Mouse (Mus musculus): ENCODE measurements around the gene Wsb1. TPM values are rescaled to one million over a fixed set of nuclear protein-coding genes. Genes with fewer than 3 reads are reported as not detected.
A peak's percentile ranks its signal among the peaks of the same experiment; 100 is the strongest.

Gene Wsb1
- total RNA-seq, 2 experiments from 2014 or later, result 103 to 134 TPM

DNA sequence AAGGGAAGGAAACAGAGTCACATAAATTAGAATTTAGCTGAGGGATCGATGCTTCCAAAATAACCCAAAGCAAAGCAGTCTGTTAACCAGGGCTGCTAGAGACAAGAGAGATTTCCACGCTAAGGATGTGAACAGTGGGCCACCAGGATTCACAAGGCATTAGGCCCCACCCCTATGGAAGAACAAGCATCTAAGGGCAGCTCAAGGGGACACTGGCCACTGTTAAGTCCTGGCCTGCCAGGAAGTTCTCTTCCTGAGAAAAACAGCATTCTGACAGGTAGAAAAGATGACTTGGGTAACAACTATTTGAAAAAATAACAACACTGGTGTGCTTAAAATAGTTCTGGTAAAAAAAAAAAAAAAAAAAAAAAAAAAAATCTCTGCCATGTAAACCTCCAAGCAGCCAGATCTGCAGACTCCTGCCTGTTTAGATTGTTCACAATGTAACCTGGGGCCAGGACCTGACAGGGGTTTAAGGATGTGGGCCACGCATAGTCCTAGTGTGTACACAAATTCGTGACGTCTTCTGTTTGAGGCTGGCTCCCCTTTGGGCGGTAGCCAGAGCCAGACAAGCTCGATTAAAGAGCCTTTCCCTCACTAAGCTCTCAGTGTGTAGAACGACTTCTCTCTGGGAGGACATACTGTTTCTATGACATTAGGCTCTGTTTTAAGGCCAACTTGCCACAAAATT lies 35.4 kb downstream of the Wsb1 start:
- DNase-seq (ENCODE audit: low spot score in 2 of 2), result no peak

DNA sequence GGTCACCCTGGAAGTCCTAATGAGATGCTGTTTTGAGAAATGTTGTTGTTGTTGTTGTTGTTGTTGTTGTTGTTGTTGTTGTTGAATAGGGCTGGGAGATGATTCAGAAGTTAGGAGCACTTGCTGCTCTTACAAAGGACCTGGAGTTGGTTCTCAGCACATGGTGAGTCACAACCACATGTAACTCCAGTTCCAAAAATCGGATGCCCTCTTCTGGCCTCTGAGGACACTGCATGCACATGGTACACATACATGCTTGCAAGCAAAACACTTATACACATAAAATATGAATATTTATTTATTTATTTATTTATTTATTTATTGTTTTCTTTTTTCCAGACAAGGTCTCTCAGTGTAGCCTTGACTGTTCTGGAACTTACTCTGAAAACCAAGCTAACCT lies 36.4 kb downstream of the Wsb1 start:
- DNase-seq (ENCODE audit: low spot score in 2 of 2), result no peak

DNA sequence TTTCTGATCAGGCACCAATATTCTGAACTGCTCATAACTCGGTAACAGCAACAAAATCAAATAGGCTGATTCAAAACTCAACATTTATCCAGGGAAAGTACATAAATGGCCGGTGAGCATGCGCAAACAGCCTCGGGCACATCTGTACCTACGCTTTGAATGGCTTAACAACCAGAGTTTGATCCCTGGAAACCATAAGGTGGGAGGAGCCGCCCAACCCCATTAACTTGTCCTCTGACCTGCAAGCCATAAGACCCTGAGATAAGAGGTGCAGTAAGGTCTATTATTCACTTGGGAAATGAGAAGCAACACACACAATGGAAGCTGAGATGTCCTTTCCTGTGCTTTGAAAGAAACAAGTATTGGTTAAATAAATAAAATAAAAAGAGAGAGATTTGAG lies 37.3 kb downstream of the Wsb1 start:
- DNase-seq (ENCODE audit: low spot score in 2 of 2), result no peak

DNA sequence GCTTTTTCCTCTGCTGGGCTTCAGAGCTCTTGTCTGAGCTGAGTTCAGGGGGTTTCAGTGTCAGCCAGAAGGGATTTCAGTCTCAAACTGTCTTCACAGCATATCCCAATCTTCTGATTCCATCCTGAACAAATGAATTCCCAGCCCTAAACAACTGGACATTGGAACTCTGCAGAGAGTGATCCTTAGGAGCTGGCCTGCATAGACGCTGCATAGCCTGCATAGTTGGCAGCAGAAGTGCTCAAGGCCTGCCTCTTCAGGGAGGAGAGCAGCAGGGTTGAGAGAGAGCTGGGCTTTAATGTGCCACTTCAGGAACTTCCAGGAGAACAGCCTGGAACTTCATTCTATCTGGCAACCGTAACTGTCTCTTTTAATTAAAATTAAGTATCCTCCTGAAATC lies 38.9 kb downstream of the Wsb1 start:
- no peak for DNase-seq (ENCODE audit: low spot score in 2 of 2)

DNA sequence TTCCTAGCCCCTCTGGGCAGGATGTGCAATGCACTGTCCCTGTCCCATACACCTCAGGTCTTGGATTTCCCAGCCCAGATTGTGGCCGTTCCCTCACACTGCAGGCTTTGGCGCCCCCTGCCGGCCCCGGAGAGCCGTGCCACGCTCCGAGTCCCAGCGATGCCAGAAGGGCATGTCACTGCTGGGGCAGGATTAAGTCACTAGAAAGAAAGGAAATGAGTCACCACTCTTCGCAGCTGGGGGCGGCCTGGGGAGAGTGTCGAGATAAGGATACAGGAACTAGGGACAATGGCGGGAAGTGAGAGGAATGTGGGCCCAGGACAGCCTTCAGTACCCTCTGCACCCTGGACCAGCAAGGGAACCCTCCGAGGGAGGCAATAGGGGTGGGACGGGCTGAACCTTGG lies 40.5 kb downstream of the Wsb1 start:
- peak; percentile 92 to 95 for DNase-seq (ENCODE audit: low spot score in 2 of 2)

DNA sequence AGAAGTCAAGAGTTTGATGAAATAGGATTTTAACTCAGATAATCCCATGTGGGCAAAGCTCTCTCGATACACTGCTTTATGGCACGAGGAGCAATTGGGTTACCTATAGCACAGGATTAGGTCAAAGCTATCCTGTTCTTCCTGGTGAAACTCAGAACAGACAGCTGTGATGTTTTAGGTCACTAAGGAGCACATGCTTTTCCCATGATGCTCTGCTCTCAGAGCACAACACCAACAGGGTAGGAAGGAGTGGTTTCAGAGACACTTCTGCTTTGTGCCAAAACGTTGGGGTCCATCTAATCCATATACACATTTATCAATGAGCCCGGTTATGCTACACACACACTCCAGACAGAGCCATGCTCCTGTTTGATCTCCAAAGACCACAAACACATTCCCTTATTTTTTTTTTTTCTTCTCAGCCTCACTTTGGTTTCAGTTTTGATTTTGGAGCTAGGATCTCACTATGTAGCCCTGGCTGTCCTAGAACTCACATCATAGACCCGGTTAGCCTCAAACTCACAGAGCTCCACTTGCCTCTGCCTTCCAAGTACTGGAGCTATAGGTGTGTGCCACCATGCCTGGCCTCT lies 44.5 kb downstream of the Wsb1 start:
- no peak for DNase-seq (ENCODE audit: low spot score in 2 of 2)

DNA sequence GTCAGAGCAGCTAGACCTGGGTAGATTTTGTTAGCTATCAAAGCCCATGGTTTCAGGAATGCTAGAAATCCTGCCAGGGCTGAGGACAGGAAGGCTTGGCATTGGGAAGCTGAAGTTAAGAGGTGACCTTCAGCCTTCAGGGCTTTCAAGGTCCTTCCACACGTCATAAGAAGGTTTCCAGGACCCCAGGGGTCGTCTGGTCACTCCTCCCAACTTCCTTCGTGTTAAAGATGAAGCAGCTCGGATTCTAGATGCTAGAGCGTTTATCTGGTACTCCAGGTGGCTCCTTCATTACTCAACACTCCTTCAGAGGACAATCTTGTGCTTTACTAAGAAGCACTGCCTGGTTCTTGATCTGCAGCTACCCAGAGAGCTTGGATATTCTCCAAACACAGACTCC lies 45.4 kb downstream of the Wsb1 start:
- DNase-seq (ENCODE audit: low spot score in 2 of 2), result no peak

DNA sequence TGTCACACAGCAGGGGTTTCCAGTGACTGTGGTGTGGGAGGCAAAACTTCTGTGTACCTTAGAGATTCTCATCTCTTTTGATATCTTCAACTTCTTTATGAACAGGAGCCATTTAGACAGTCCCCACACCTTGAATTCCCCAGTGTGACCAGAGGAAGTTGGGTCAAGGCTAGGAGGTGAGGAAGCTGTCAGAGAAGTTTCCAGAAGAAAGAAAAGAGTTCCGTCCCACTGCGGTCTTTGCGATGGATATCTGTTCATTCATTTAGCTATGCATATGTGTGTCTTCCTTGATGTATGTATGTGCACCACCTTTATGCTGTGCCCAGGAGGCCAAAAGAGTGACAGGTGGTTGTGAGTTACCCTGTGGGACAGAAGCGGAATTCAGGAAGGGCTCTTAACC lies 46.0 kb downstream of the Wsb1 start:
- no peak for DNase-seq (ENCODE audit: low spot score in 2 of 2)

DNA sequence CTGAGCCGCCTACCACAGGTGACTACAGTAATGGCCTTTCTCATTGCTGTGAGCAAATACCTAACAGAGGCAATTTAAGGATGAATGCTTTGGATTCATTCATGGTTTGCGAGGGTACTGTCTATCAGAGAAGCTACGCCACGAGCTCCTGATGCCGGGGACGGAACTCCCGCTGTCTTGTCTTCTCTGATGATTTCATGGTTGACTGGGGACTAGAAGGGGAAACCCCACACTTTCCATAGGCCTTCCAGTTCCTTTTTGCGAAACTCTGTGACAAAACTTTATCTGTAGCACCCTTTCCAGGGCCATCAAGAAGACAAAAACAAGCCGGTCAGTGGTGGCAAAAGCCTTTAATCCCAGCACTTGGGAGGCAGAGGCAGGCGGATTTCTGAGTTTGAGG lies 46.8 kb downstream of the Wsb1 start:
- DNase-seq (ENCODE audit: low spot score in 2 of 2), result no peak

DNA sequence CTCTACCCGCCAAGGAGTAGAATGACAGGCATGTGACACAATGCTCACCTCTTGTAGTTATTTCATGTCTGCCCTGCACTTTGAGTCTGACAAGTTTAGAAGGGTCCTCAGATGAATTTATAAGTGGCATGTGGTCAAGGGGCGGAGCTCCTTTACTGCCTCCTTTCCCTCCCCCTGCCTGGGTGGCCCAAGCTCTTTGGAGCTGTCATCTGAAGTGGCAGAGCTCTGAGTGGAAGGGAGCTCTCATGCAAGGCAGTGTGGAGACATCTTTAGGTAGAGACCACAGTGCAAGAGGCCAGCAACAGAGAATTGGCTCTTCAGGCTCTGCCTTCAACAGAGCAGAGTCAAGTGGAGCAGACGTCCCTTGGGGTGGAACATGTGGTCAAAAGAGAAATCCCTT lies 50.0 kb downstream of the Wsb1 start:
- DNase-seq (ENCODE audit: low spot score in 2 of 2), result no peak

DNA sequence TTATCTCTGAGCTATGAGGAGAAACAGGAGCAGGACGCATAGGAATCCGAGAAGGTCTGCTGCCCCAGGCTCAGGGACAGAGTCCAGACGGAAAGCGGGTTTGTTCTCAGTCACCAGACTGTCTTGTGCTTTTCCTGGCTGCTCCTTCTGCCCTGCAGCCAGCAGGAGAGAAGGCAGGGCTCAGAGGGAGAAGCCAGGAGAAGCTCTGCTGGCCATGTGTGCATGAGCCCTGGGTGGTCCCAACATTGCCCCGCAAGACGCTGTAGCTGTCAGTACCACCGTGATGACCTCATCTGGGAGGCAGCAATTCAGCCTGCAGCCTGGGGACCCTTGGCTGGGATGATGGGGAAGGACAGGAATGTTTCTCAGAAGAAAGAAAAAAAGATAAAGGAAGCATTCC lies 54.0 kb downstream of the Wsb1 start:
- DNase-seq (ENCODE audit: low spot score in 2 of 2), result no peak

DNA sequence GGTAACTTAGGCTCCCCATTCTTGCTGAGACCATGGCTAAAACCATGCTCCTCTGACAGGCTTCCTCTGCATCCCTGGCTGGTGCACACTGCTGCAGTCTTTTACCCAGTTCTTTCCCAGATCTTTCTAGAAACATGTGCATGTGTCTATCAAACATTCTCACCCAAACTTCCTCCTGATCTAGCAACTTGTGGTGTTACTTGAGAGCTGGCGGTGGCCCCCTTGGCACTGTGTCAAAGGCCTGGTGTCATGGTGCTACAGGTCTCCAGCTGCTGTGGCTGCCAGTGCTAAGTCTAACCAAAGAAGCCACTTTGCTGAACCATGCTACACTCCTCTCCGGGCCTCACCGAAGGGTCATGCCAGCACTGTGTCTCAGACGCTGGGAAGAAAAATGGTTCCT lies 55.9 kb downstream of the Wsb1 start:
- DNase-seq (ENCODE audit: low spot score in 2 of 2), result no peak

DNA sequence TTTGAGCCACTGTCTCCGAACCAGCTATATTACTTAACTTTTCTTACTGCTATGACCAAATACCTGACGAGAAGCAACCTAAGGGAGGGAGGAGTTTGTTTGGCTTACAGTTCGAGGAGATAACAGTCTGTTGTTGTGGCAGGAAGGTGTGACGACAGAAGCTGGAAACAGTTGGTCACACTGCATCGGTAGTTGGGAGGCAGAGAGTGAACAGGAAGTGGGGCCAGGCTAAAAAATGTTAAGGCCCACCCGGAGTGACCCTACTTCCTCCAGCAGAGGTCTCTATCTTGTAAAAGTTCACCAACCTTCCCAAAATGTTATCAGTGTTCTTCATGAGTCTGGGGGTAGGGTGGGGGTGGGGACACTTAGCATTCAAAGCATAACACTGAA lies 56.6 kb downstream of the Wsb1 start:
- no peak for DNase-seq (ENCODE audit: low spot score in 2 of 2)

DNA sequence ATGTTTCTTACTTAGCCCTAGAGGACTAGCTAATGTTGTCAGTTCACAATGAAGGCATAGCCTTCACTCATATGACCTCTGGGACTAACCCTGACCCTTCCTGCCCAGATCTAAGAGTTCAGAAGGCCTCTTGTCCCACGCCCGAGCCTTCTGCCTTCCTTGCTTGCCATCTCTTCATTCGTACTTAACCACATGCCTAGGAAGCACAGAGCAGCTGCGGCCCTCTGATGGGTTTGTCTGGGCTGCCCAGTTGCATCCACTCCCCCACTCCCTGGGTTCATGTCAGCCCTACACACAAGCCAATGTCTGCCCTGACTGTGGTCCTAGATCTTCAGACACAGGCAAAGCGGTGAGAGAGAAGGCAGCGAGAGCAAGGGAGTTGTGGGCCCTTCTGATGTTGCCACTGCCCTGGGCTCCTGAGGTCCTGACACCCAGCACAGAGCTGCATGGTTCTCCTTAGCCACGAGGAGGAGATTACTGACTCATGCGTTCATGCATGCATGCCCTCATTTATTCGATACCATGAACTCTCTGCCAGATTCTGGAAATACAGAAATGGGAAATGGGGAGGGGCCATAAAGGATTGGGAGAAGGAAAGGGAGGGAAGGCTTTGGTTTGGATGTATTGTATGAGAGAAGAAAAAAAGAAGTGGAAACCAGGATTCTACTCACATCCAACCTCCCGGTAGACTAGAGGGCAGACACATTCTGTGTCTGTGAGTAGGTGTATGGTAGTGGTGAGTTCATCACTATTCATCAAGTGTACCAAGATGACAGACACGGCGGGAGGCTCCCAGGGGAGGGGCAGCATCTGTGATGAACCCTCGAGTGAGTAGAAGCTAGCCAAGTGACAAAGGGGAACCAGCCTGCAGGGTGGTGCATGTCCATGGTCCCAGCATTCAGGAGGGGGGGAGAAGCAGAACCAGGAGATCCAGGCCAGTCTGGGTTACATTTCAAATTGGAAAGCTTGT lies 57.3 kb downstream of the Wsb1 start:
- DNase-seq (ENCODE audit: low spot score in 2 of 2), result no peak

DNA sequence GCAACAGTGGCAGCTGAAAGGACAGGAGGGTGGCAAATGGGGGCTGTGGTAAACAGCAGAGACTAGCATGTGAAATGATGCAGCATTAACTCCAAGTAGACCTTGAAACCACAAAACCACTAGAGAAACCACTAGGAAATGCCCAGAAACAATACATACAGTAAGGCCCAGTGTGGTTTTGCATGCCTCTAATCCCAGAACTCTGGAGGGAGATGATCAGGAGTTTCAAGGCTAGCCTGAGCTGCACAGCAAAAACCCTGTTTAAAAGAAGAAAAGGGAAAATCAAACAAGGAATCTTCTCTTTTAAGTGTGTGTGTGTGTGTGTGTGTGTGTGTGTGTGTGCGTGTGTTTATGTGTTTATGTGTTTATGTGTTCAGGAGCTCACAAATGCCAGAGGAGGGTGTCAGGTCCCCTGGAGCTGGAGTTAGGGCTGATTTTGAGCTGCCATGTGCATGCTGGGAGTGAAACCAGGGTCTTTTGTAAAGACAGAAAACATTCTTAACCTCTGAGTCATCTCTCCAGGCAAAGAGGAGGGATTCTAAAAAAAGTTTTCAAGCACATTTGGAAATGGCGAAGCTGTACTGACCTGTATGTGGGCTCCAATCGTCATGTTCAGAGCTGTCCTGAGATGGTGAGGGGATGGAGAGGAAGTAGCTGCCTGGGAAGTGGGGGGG lies 58.1 kb downstream of the Wsb1 start:
- no peak for DNase-seq (ENCODE audit: low spot score in 2 of 2)

DNA sequence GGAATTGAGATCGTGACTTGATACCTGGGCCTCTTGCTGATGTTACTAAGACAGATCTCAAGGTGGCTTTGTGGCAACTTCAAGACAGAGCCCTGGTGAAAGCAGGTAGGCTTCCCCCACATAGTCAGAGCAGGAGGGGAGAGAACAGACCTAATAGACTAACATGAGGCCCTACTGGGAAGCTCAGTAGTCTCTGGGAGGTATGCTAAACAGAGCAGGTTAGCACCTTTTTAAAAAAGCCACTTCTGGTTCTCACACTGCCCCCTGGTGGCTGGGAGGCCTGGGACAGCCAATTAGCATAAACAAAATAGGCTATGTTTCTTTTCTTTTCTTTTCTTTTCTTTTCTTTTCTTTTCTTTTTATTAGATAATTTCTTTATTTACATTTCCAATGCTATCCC lies 62.3 kb downstream of the Wsb1 start:
- DNase-seq (ENCODE audit: low spot score in 2 of 2), result no peak

DNA sequence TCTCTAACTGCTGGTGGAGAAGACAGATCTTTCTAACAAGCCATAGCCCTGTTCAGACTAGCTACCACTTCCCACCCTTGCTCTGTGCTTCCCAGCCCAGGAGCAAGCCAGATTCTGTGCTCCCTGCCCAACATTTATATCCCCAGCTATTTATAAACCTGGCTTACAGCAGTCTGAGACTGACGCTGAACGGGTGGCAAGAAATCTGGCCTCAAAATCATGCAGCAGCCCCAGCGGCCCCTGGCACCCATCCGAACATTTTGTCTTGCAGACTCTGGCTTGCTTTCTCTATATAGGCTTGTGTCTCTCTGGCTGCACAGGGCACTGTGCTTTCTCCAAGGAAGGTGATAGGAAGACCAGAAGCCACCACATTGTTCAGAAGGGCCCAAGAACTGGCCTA lies 63.3 kb downstream of the Wsb1 start:
- DNase-seq (ENCODE audit: low spot score in 2 of 2), result no peak

DNA sequence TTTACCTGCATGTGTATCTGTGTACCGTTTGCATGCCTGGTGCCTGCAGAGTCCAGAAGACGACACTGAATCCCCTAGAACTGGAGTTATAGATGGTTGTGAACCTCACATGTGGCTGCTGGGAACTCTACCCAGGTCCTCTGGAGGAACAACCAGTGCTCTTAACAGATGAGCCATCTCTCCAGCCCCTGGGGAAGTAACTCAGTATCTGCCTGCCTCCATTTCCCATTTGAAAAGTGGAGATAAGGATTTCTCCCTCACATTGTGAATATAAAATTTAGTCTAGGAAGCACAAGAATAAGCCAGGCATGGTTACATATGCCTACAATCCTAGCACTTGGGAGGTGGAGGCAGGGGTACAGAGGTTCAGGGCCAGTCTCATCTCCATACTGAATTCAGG lies 64.2 kb downstream of the Wsb1 start:
- DNase-seq (ENCODE audit: low spot score in 2 of 2), result no peak
